Mouse (Mus musculus) adrenal gland, postnatal 14 days (tissue): ENCODE results near the gene Wnt3a. TPM values are rescaled to one million over a fixed set of nuclear protein-coding genes. Genes with fewer than 3 reads are reported as not detected.

Source experiments
- DNase-seq: peaks from one replicate; pipeline ENCODE4 v3.0.0; 2021; ENCODE audit warnings: mixed read lengths
- long read RNA-seq, 2 experiments: library from polyadenylated mRNA; stranded (forward); transcript quantifications; one replicate each; pipeline ENCODE4 v2.0.0; 2021
- total RNA-seq: library from RNA; stranded (reverse); gene quantifications from 2 replicates; pipeline ENCODE4 v1.2.3, GENCODE M21; 2021

Wnt3a gene
- total RNA-seq: not detected in 2 replicates
- long read RNA-seq, experiment 1: 0 reads
- long read RNA-seq, experiment 2: 0 reads

GRCm38 (mm10) chr11:59290702-59291303 is at the start of gene Wnt3a:
Gene Wnt3a (minus strand): TSS chr11:59290752.
- DNase-seq: no peak

GRCm38 (mm10) chr11:59338736-59339120 is 48.2 kb upstream of the Wnt3a start:
- no peak for DNase-seq

GRCm38 (mm10) chr11:59337955-59338735 is 47.6 kb upstream of the Wnt3a start:
- DNase-seq: peak; percentile 31

- no peak for DNase-seq
Measured at GRCm38 (mm10) chr11:59336381-59336780, 45.8 kb upstream of the Wnt3a start.

GRCm38 (mm10) chr11:59335942-59336341 is 45.4 kb upstream of the Wnt3a start:
- no peak for DNase-seq

GRCm38 (mm10) chr11:59335150-59335549 is 44.6 kb upstream of the Wnt3a start:
- no peak for DNase-seq

GRCm38 (mm10) chr11:59332938-59333337 is 42.4 kb upstream of the Wnt3a start:
- no peak for DNase-seq

- DNase-seq: no peak
Measured at GRCm38 (mm10) chr11:59331167-59331869, 40.8 kb upstream of the Wnt3a start.

- DNase-seq: peak; percentile 76
Measured at GRCm38 (mm10) chr11:59330560-59330959, 40.0 kb upstream of the Wnt3a start.

GRCm38 (mm10) chr11:59329616-59330015 is 39.1 kb upstream of the Wnt3a start:
- DNase-seq: no peak

GRCm38 (mm10) chr11:59327625-59328024 is 37.1 kb upstream of the Wnt3a start:
- DNase-seq: no peak

- no peak for DNase-seq
Measured at GRCm38 (mm10) chr11:59324777-59325176, 34.2 kb upstream of the Wnt3a start.

GRCm38 (mm10) chr11:59322988-59323387 is 32.4 kb upstream of the Wnt3a start:
- no peak for DNase-seq

- DNase-seq: no peak
Measured at GRCm38 (mm10) chr11:59316517-59316916, 26.0 kb upstream of the Wnt3a start.

GRCm38 (mm10) chr11:59313944-59314343 is 23.4 kb upstream of the Wnt3a start:
- DNase-seq: no peak

- no peak for DNase-seq
Measured at GRCm38 (mm10) chr11:59313029-59313811, 22.7 kb upstream of the Wnt3a start.

- no peak for DNase-seq
Measured at GRCm38 (mm10) chr11:59312501-59312900, 21.9 kb upstream of the Wnt3a start.

GRCm38 (mm10) chr11:59312060-59312459 is 21.5 kb upstream of the Wnt3a start:
- DNase-seq: no peak

- no peak for DNase-seq
Measured at GRCm38 (mm10) chr11:59309976-59310375, 19.4 kb upstream of the Wnt3a start.

- DNase-seq: peak; percentile 31
Measured at GRCm38 (mm10) chr11:59309106-59309805, 18.7 kb upstream of the Wnt3a start.

- no peak for DNase-seq
Measured at GRCm38 (mm10) chr11:59308625-59309024, 18.1 kb upstream of the Wnt3a start.

GRCm38 (mm10) chr11:59308164-59308542 is 17.6 kb upstream of the Wnt3a start:
- DNase-seq: peak; percentile 44
